In the genomic region with DNA sequence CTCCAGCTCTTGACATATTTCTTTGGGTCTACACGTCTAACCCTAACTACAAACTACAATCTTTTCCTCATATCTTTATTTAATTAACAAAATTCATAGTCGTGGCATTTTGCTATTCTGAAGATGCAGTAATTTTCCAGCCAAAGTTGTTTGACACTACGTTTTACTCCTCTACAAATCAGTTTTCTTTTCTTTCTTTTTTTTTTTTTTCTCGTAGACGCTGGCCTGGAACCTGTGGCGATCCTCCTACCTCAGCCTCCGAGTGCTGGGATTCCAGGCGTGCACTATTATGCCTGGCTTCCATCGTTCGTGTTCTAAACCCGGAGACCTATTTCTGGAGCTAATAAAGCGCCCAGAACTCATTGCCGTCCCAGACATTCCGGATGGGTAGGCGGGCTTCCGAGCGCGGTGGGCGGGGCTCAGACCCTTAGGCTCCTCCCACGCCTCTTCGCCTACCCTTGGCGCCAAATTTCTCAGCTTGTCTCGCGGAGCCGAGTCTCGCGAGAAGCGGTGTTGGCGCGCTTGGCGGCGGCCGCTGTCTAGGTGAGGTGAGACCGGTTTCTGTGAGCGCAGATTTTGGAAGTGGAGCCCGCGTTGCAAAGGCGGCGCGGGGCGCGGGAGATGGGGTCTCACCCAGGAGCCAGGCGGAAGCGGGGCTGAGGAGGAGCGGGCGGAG, we compare ENCODE assay signal across 8 mouse cellular contexts. TPM values are rescaled to one million over a fixed set of nuclear protein-coding genes. Genes with fewer than 3 reads are reported as not detected.
A peak's percentile ranks its signal among the peaks of the same experiment; 100 is the strongest.
DNase-seq lines count a peak whose midpoint lies in the region; ATAC-seq and TF ChIP-seq lines count a peak whose summit lies in the region.

TSS of gene Tipin (plus strand) at position 477 of the 676 bp plus-strand sequence.

- TF ChIP-seq POLR2A in bone marrow macrophage, adult 2 months (IDR thresholded peaks at IDR 0.05; ENCODE audit: borderline replicate concordance, low read depth, low read length) = 0 out of 2 replicates have a peak, but pooled peaks have one; percentile 8
- TF ChIP-seq POLR2A in embryonic fibroblast, embryonic 13.5 days (IDR thresholded peaks at IDR 0.05; ENCODE audit: low read depth, low read length) = peak; percentile 89

- H3K27me3 ChIP-seq in kidney, embryonic 14.5 days (ENCODE audit: control insufficient read depth, insufficient read depth, low read length) = no peaks in the 10 kb centered on the region
- no peaks in the 10 kb centered on the region for H3K27me3 ChIP-seq in limb, embryonic 15.5 days

- peak within 1 kb of the TSS; percentile 95 for H3K9ac ChIP-seq in kidney, embryonic 14.5 days (ENCODE audit: low read depth, low read length)
- H3K9ac ChIP-seq in limb, embryonic 15.5 days = peak within 1 kb of the TSS; percentile 93

- 2% methylated on average over 46 of the region's 46 CpGs for WGBS in kidney, embryonic 14.5 days
- 2% methylated on average over 46 of the region's 46 CpGs for WGBS in limb, embryonic 15.5 days

- ATAC-seq in kidney, embryonic 14.5 days (ENCODE audit: low FRiP score, low TSS enrichment) = peak; percentile 94
- ATAC-seq in limb, embryonic 15.5 days (ENCODE audit: insufficient number of reproducible peaks, low FRiP score, low TSS enrichment, low read depth) = peak; percentile 91

- no peaks in the 10 kb centered on the region for H3K36me3 ChIP-seq in kidney, embryonic 14.5 days (ENCODE audit: control insufficient read depth, insufficient read depth, low read length)
- no peaks in the 10 kb centered on the region for H3K36me3 ChIP-seq in limb, embryonic 15.5 days

- H3K9me3 ChIP-seq in kidney, embryonic 14.5 days (ENCODE audit: control insufficient read depth, low read length) = no peaks in the 10 kb centered on the region
- no peaks in the 10 kb centered on the region for H3K9me3 ChIP-seq in limb, embryonic 15.5 days

- no peak for TF ChIP-seq CTCF in bone marrow macrophage, adult 2 months (IDR thresholded peaks at IDR 0.05; ENCODE audit: low read depth, low read length)
- TF ChIP-seq CTCF in embryonic fibroblast, embryonic 13.5 days (IDR thresholded peaks at IDR 0.05; ENCODE audit: borderline replicate concordance, insufficient read depth, low read length) = no peak

- H3K4me3 ChIP-seq in bone marrow macrophage, adult 2 months (ENCODE audit: insufficient read depth, low read length) = peak within 1 kb of the TSS; percentile 86
- peak within 1 kb of the TSS; percentile 81 for H3K4me3 ChIP-seq in embryonic fibroblast, embryonic 13.5 days (ENCODE audit: insufficient read depth, low read length)
- H3K4me3 ChIP-seq in kidney, embryonic 14.5 days (ENCODE audit: low read length) = peak within 1 kb of the TSS; percentile 92
- peak within 1 kb of the TSS; percentile 91 for H3K4me3 ChIP-seq in limb, embryonic 15.5 days

- peak; percentile 97 for DNase-seq in A20 (ENCODE audit: low read depth, low spot score)
- peak; percentile 93 to 95 for DNase-seq in heart, adult 9 months (ENCODE audit: low spot score in 2 of 2)
- peak; percentile 79 to 92 for DNase-seq in monocyte, adult 2 months (ENCODE audit: low read depth in 1 of 2, low spot score in 2 of 2)
- DNase-seq in spleen, postnatal 36 days (ENCODE audit: low spot score in 2 of 2) = peak; percentile 93 to 95

- peaks cover 3% of the 10 kb centered on the region; the same call in 1 of the 2 replicates for H3K4me1 ChIP-seq in bone marrow macrophage, adult 2 months (ENCODE audit: control insufficient read depth, insufficient read depth, low read length)
- H3K4me1 ChIP-seq in embryonic fibroblast, embryonic 13.5 days (ENCODE audit: control insufficient read depth, insufficient read depth, low read length) = peaks cover 5% of the 10 kb centered on the region; the same call in 1 of the 2 replicates
- peaks cover 5% of the 10 kb centered on the region for H3K4me1 ChIP-seq in kidney, embryonic 14.5 days (ENCODE audit: control insufficient read depth, insufficient read depth, low read length)
- H3K4me1 ChIP-seq in limb, embryonic 15.5 days = peaks cover 7% of the 10 kb centered on the region

- peak within 1 kb of the TSS; percentile 54 for H3K27ac ChIP-seq in bone marrow macrophage, adult 2 months (ENCODE audit: insufficient read depth, low read depth, low read length)
- peak within 1 kb of the TSS; percentile 15 for H3K27ac ChIP-seq in embryonic fibroblast, embryonic 13.5 days (ENCODE audit: insufficient read depth, low read length)
- H3K27ac ChIP-seq in kidney, embryonic 14.5 days (ENCODE audit: low read depth, low read length) = peak within 1 kb of the TSS; percentile 94
- H3K27ac ChIP-seq in limb, embryonic 15.5 days = peak within 1 kb of the TSS; percentile 97

- peak within 1 kb of the TSS; percentile 66 for H3K4me2 ChIP-seq in kidney, embryonic 14.5 days (replicated peaks; ENCODE audit: low read depth, low read length)
- H3K4me2 ChIP-seq in limb, embryonic 15.5 days = peak within 1 kb of the TSS; percentile 47

RNA-seq across cellular contexts. Expression of gene Tipin, which starts in this region (rescaled TPM):
- polyA plus RNA-seq in bone marrow macrophage, adult 2 months (2012; ENCODE audit: insufficient read depth, insufficient read length, missing spikeins) = 26.8 and 29.6 TPM in 2 replicates
- 88.9 and 104 TPM in 2 replicates for polyA plus RNA-seq in embryonic fibroblast, embryonic 13.5 days (2011; ENCODE audit: insufficient read length, low read depth, missing spikeins)
- polyA plus RNA-seq in kidney, embryonic 14.5 days (2014; fragmentation: Nextera tagmentation; extraction: Ambion mirVana) = 279 and 325 TPM in 2 replicates
- polyA plus RNA-seq in limb, embryonic 15.5 days (2015; fragmentation: Nextera tagmentation; extraction: Ambion mirVana) = 164 and 174 TPM in 2 replicates

Comparison
In these comparisons a context has a peak if more than half of its experiments do, and no peak if none do; other contexts are left out.
1. Peak in every context shown above with its lines: DNase-seq, ATAC-seq, H3K4me3 ChIP-seq and H3K27ac ChIP-seq.
2. H3K27ac ChIP-seq: peak in every context shown above with its lines; median percentile 97 in limb, embryonic 15.5 days; 94 in kidney, embryonic 14.5 days; 54 in bone marrow macrophage, adult 2 months; 15 in embryonic fibroblast, embryonic 13.5 days.